Mouse (Mus musculus): ENCODE results near the gene Rrm1.
"Not testable (repeated sequence)": the region's sequence is repeated elsewhere in the genome, so short reads cannot be mapped to it uniquely, and the experiment has no call there.

The Rrm1 gene

DNA sequence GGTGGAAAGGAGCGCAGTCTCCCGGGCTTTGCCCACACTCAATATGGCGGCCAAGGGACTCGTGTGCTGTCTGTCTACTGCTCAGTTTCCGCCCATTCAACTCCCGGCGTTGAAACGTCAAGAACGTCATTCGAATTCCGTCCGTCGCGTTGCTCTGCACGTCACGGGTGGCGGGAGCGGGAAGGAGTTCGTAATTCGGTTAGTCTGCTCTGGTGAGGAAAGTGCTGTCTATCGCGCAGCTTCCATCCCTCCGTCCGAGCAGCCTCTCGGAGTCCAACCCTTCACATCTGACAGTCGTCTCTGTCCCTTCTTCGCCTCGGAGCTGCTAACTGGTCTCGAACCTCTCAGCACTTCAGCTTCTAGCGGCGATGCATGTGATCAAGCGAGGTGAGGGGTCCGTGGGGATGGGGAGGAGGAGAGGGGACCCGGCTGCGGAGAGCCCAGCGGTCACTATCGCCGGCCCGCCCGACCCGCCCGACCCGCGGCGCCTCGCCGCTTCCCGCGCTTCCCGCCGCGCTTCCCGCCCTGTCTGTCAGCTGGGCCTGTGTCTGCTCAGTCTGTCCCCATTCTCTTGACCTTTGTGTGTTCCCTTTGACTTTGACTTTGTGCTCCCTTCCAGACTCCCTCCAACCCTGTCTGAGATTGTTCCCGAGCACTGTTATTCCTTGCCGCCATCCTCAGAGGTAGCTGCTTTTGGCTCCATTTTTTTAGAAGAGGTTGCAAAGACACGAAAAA is at the start of gene Rrm1:
TSS of gene Rrm1 (plus strand) at position 39 of the 735 bp plus-strand sequence.
- DNase-seq, result peak; percentile 97

- DNase-seq, result no peak
Measured at GRCm38 (mm10) chr7:102393898-102394297, 47.6 kb upstream of the Rrm1 start.

- no peak for DNase-seq
Measured at GRCm38 (mm10) chr7:102395894-102396293, 45.6 kb upstream of the Rrm1 start.

DNA sequence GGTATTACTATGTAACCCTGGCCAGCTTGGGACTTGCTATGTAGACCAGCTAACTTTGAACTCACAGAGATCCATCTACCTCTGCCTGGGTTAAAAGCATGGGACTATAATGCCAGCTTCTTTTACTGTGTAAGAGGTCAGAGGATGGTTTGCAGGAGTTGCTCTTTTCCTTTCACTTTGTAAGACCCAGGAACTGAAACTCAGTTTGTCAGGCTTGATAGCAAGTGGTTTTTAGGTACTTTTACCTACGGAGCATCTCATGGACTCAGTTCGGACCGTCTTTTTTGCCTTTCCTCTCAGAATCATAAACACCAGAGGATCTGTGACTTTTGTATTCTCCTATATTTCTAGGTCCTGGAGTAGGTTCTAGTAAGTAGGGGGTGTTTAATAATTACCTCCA is 45.2 kb upstream of the Rrm1 start:
- no peak for DNase-seq

- DNase-seq, result no peak
Measured at GRCm38 (mm10) chr7:102399180-102399731, 42.2 kb upstream of the Rrm1 start.

GRCm38 (mm10) chr7:102404118-102404517 is 37.4 kb upstream of the Rrm1 start:
- no peak for DNase-seq

DNA sequence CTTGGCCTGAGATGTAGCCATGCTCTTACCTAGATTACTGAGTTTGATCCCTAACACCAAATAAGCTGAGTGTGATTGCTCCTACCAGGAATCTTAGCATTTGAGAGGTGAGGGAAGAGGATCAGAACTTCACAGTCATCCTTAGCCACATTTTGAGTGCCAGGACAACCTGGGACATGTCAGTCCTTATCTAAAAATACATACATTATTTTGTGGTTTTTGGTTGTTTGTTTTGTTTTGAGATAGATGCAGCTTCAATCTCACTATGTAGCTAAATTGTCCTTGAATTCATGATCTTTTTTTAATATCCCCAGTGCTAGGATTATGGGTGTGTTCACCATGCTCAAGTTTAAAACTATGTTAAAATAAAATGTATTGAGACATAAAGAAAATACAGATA is 34.1 kb upstream of the Rrm1 start:
- DNase-seq, result no peak

DNA sequence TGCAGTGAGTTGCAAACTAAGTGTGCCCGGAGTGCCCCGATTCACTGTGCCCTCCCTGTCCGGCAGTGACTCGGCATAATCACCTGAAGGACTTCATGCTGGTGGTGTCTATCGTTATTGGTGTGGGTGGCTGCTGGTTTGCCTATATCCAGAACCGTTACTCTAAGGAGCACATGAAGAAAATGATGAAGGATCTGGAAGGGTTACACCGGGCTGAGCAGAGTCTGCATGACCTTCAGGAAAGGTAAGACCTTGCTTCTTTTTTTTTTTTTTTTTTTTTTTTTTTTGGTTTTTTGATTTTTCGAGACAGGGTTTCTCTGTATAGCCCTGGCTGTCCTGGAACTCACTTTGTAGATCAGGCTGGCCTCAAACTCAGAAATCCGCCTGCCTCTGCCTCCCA is 26.2 kb upstream of the Rrm1 start:
- not testable (repeated sequence) for DNase-seq

DNA sequence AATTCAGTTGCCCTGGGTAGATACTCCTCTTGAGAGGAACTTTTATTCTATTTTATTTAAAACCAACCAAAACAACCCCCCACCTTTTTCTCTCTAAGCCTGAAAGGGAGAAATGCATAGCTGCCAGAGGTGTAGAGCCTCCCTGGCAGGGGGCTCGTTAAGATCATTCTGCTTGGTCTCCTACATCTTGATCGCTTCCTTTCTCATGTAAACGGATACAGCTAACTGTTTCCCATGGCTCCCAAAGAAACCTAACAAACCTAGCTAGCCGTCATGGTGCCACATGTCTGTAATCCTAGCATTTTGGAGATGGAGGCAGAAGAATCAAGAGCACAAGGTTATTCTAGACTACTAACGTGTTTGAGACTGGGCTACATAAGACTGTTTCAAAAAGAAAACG is 25.7 kb upstream of the Rrm1 start:
- no peak for DNase-seq

DNA sequence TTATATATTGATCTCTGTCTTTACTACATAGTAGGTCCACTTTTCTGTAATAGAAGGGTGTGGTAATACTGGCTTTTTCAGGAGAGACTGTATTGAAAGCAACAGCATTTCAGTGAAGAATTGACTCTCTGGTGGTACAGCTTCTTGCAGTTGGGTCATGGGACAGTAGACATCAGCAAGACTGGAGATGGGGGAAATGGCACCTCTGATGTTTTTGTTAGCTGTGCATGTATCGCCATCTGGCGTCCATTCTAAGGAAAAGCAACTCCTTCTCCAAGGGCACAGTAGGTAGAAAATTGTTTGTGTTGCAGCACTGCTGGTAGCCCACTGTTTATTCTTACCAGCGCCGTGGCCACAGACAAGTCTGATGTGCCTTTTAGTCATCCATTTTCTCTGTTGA is 24.1 kb upstream of the Rrm1 start:
- DNase-seq, result peak; percentile 60

- no peak for DNase-seq
Measured at GRCm38 (mm10) chr7:102422036-102422435, 19.5 kb upstream of the Rrm1 start.

GRCm38 (mm10) chr7:102425933-102426685 is 15.4 kb upstream of the Rrm1 start:
- no peak for DNase-seq

DNA sequence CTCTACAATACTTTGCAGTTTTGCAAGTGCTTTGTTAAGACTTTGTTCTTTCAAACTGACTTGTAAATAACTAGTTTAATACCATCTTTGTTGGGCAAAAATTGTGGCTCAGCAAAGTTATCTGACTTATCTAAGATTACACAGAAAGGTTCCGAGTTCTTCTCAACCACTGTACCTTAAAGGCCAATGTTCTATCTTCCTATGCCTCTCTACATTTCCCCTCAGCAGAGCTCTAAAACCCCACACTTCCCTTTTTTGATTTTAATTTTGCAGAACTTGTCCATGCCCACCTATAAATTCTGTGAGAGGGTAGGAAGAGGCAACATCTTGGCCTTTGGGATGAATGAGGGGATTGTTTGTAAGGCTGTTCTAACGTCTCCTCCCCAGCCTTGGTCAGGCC is 7.2 kb upstream of the Rrm1 start:
- DNase-seq, result no peak

- no peak for DNase-seq
Measured at GRCm38 (mm10) chr7:102440822-102441656, 456 bp upstream of the Rrm1 start.

- no peak for DNase-seq
Measured at GRCm38 (mm10) chr7:102442432-102442831, 937 bp downstream of the Rrm1 start.

DNA sequence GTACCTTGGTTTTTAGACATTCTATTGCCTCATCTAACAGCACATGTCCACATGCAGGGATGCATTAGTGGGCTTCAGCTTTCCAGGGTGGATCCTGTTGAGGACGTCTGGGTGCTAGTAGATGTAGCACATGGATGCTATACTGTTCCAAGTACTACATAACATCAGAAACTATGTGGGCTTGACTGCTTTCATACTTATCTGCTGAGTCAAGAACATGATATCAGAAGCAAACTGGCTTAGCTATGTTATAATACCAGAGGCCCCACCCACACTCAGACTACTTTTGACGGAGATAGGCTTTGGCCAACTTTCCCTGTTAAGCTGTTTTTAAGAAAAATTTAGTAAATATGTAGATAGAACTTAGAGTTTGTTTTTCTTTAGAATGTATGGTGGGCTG is 2.8 kb downstream of the Rrm1 start:
- no peak for DNase-seq

DNA sequence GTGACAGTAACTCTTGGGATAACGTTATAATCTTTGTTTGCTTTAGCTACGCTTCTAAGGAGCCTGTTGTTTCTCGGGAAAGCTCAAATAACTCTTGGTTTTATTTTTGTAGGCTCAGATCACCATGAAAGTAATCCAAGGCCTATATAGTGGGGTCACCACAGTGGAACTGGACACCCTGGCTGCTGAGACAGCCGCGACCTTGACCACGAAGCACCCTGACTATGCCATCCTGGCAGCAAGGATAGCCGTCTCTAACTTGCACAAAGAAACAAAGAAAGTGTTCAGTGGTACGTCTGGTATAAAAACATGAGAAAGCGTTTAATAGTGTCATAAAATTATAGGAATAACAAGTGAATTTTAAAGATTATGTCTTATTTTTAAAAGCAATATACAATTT is 4.9 kb downstream of the Rrm1 start:
- DNase-seq, result no peak

- no peak for DNase-seq
Measured at GRCm38 (mm10) chr7:102458618-102459380, 17.3 kb downstream of the Rrm1 start.

DNA sequence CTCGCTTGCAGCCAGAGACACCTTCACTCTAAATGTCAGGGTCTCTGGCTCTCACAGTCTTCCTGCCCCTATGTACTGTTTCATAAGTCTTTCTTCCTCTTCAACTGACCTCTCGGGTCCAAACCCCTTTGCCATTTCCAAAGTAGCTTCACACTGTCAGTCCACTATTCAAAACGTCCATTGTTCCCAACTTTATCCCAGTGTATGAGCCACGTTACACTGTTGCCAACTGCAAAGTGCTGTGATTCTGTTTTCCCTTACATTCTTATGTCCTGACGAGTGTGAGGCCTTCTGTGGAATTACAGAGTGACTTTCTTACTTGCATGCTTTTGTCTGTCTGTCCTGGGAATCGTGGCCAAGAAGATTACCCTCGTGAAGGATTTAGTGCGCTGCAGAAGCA is 26.1 kb downstream of the Rrm1 start:
- no peak for DNase-seq

- no peak for DNase-seq
Measured at GRCm38 (mm10) chr7:102472675-102473074, 31.2 kb downstream of the Rrm1 start.

GRCm38 (mm10) chr7:102476601-102477000 is 35.1 kb downstream of the Rrm1 start:
- no peak for DNase-seq

DNA sequence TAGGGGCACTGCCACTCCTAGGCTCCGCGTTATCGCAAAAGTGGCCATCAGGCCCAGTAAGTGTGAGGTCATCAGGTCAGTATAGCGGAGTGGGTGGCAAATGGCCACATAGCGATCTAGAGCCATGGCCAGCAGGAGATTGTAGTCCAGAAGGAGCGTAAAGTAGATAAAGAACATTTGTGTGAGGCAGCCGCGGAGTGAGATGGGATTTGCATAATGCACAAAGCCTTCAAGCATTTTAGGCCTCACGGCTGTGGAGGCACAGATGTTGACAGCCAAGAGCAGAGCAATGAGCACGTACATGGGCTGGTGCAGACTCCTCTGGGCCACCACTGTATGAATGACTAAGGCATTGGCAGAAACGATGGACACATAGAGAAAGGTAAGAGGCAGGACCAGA is 35.9 kb downstream of the Rrm1 start:
- DNase-seq, result no peak
